Mouse (Mus musculus): ENCODE measurements around the gene Zbtb48.

The Zbtb48 gene

DNA sequence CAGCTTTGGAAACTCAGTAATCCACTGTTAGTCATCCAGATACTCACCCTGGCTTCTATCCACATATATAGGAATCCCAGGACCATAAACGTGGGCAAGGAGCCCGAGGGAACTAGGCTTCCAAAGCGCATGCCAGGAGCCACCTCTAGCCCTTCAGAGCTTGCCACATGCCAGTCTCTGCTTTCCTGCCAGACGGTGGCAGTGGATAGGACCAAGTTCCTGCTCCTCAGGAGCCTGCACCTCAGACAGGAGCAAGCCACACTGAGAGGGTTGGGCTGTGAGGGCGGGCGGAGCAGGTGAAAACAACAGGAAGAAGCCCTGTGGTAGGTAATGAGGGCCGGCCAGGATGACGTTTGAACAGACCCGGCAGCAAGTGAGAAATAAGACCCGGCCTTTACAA, 41.6 kb downstream of the Zbtb48 start:
- in situ Hi-C loops (cut with MboI, MseI) = loop anchor here (25.0 kb wide), 2 partner anchors 1749 to 1976 kb away; partner anchors contain the start of genes A430005L14Rik (in 1 of the 2) and Eno1 (in 1 of the 2)

DNA sequence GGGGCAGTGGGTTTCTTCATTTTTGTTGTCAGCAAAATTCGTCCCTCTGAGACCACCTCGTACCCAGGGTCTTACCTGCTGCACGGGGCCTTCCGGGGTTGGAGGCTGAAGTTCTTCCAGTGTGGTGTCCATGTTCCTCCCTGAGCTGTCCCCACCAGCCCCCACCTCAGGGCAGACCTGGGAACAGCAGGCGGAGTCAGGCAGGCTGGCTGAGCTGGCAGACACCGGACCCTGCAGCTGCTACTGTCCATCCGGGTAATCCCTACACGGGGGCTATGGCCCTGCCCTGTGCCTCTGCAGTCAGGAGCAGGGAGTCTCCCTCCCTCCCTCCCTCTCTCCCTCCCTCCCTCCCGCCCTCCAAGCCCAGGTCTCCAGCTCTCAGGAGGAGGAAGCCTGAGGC, 43.9 kb downstream of the Zbtb48 start:
- in situ Hi-C loops (cut with MboI, MseI) = loop anchor here (5.0 to 25.0 kb wide), 3 partner anchors 44 to 1979 kb away; partner anchors contain the start of genes Zbtb48 (in 2 of the 2), A430005L14Rik (in 1 of the 2) and Eno1 (in 1 of the 2)

DNA sequence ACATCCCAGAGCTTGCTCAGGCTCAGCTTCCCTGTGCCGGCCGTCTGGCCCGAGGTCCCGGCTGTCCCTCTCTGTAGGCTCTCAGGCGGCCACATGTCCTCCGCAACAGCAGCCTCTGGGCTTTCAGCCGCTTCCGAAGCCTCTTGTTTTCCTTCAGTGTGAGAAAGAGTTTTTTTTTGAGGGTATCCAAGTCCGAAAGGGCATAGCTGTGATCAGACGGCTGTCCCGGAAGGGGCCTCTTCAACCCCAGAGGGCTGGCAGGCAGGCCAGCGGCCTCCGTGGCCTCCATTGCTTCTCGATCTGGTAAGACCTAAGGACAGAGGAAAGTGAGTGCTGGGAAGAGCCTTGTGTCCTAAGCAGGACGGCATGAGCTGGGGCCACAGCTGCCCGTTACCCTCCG, 44.4 kb downstream of the Zbtb48 start:
- in situ Hi-C loops (cut with MboI, MseI) = loop anchor here (5.0 to 25.0 kb wide), 3 partner anchors 44 to 1979 kb away; partner anchors contain the start of genes Zbtb48 (in 2 of the 2), A430005L14Rik (in 1 of the 2) and Eno1 (in 1 of the 2)

DNA sequence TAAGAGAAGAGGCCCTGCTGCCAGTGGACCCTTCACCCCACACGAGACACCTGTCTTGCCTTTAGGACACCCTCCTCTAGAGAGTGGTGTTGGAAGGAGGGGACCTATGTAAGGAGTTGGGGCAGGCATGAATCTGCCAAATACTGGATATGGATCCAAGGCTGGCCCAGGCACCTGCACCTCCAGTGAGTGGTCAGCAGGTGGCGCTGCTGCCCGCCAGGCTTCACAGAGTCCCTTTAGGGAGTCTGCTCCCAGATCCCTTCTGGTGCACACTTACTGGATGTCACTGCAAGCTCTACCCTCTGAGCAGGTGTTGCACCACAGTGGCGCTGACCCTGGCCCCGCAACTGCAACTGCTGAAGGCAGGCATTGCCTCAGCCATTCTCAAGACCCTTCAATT, 46.1 kb downstream of the Zbtb48 start:
- in situ Hi-C loops (cut with MboI, MseI) = loop anchor here (5.0 to 25.0 kb wide), 3 partner anchors 46 to 1981 kb away; partner anchors contain the start of genes Zbtb48 (in 2 of the 2), A430005L14Rik (in 1 of the 2) and Eno1 (in 1 of the 2)

DNA sequence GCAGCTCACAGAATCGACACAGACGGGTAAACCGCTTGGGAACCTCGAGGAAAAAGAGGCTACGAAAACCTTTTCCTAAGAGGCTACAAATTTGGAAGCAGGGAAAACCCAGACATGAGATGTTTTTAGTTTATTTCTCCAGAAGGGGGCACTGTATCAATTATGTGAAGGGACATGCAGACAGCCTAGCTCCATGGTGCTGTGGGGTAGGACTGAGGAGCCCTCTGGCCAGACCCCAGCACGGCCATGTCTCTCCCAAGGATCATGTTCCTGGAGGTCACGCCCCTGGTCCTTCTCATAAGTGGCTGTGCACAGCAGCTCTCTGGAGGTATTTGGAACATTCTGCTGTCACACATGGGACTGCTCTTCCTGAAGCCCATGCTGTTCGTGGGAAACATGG, 46.8 kb downstream of the Zbtb48 start:
- in situ Hi-C loops (cut with MboI, MseI) = loop anchor here (5.0 to 25.0 kb wide), 3 partner anchors 47 to 1982 kb away; partner anchors contain the start of genes Zbtb48 (in 2 of the 2), A430005L14Rik (in 1 of the 2) and Eno1 (in 1 of the 2)

DNA sequence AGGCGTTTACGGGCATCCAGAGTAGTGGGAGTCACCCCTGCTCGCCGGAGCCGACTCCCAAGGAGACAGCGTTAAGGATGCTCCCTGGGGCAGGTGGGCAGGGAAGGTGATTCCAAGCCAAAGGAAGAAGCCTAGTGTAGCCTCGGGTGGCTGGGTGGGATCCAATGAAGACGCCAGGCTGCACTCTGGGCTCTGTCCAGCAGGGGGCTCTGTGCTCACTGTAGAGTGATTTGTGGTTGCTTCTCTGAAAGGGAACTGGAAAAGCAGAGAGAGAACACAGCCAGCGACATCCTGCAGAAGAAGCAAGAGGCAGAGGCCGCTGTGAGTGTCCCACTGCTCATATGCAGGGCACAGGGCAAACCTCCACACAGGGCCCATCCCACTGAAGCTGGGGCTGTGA, 49.7 kb downstream of the Zbtb48 start:
- in situ Hi-C loops (cut with MboI, MseI) = loop anchor here (25.0 kb wide), 2 partner anchors 1740 to 1985 kb away; partner anchors contain the start of genes A430005L14Rik (in 1 of the 2) and Eno1 (in 1 of the 2)

DNA sequence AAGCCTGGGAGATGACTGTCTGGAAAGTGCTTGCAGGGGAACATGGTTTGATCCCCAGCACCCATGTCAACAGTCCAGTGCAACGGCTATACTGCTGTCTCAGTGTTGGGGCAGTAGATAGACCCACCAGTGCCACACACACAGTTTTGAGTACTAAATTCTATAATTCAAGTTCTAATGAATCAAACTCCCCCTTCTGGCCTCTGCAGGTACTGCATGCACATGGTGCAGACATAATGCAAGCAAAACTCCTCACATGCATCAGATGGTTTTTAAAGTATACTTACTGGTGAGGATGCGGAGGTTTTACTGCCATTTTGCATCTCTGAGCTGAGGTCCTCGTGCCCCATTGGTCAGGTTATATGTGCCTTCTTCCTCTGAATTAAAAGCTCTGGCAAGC, 52.0 kb downstream of the Zbtb48 start:
- in situ Hi-C loops (cut with MboI, MseI) = loop anchor here (25.0 kb wide), 2 partner anchors 1738 to 1987 kb away; partner anchors contain the start of genes A430005L14Rik (in 1 of the 2) and Eno1 (in 1 of the 2)

DNA sequence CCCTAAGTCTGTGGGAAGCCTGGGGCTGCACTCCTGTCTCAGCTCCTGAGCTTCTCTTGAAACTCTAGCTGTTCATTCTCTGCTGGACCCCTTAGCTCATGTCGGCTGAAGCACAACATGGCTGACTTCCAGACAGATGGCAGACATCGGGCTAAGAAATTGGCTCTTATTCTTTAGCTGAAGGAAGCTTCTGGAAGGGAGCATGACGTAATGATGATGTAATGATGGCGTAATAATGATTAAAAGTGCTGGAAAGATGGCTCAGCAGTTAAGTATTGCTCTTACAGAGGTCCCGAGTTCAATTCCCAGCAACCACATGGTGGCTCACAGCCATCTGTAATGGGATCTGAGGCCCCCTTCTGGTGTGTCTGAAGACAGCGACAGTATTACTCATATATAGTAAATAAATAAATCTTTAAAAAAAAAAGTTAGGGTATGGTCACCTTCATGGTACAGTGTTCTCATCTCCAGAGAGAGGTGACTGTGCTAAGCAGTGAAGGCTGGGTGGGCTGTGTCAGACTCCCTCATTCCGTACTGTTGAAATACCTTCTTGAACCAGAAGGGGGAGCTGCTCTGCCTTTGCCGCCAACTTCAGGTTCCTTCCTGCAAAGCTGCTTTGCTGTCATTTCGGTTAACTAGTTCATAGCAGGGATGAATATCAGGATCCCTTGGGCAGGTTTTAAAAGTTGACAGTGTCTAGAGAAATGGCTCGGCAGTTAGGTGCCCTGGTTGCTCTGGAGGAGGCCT, 55.1 kb downstream of the Zbtb48 start:
- in situ Hi-C loops (cut with MboI, MseI) = no loop called here
